9 mouse cellular contexts compared by ENCODE assay signal in the genomic region with DNA sequence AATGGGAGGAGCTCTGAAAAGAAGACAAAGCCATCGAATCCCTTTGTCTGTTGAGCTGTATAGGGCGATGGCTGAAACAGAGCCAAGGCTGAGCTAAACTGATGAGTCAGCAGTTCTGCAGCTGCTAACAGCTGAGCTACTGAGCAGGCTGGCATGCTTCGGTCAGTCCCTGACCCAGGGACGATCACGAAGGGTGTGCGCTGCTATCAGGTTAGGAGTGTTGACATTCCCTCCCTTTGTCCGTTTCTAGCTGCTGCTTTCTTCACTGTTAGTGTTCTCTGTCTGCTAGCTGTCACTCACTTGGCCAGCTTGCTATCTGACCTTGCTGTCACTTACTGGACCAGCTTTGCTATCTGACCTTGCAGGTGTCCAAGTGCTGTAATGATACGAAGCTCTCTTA. TPM values are rescaled to one million over a fixed set of nuclear protein-coding genes. Genes with fewer than 3 reads are reported as not detected.
DNase-seq lines count a peak whose midpoint lies in the region; ATAC-seq and TF ChIP-seq lines count a peak whose summit lies in the region.
"Had no signal": no experiment of that assay in that cellular context is flagged by ENCODE, and none has a peak within 500 bp of the region (broad histone marks: within the 10 kb centered on the region; RNA-seq: fewer than 3 reads in every experiment).

No protein-coding gene starts in this region.

- TF ChIP-seq CTCF in CH12.LX (conservative IDR thresholded peaks at IDR 0.05 in 1 of 2, IDR thresholded peaks at IDR 0.05 in 1 of 2; ENCODE audit: low read depth in 2 of 2, low read length in 2 of 2): no peak

- no peaks in the 10 kb centered on the region for H3K4me1 ChIP-seq in forebrain, embryonic 14.5 days (ENCODE audit: control insufficient read depth, insufficient read depth, low read length)
- H3K4me1 ChIP-seq in forebrain, embryonic 11.5 days (replicated peaks; ENCODE audit: control insufficient read depth, insufficient read depth, low read length): no peaks in the 10 kb centered on the region
- H3K4me1 ChIP-seq in CH12.LX (ENCODE audit: control insufficient read depth in 1 of 2, insufficient read depth in 2 of 2): peaks cover 0 to 3% of the 10 kb centered on the region in 2 experiments; a peak in 1 of 4 replicates
- peaks cover 46% of the 10 kb centered on the region for H3K4me1 ChIP-seq in liver, embryonic 15.5 days (replicated peaks)
- H3K4me1 ChIP-seq: embryonic facial prominence, embryonic 12.5 days had no signal

- peak; percentile 37 for DNase-seq in forebrain, embryonic 14.5 days (ENCODE audit: low spot score)
- no peak for DNase-seq in forebrain, embryonic 11.5 days (ENCODE audit: low spot score)
- DNase-seq in CH12.LX (ENCODE audit: extremely low read depth): no peak
- DNase-seq in embryo, embryonic 10.5 days (ENCODE audit: low spot score): peak; percentile 23
- no peak for DNase-seq in cerebellum, adult 9-11 months
- no peak for DNase-seq in B cell, adult 2 months
- no peak for DNase-seq in cerebellum, adult 11 months

- no peak overlapping the region for H3K4me3 ChIP-seq in forebrain, embryonic 14.5 days (ENCODE audit: low read depth, low read length)
- no peak overlapping the region for H3K4me3 ChIP-seq in forebrain, embryonic 11.5 days (ENCODE audit: low read depth, low read length)
- H3K4me3 ChIP-seq in CH12.LX (replicated peaks in 1 of 3; ENCODE audit: low read depth in 2 of 3, low read length in 2 of 3, poor library complexity in 1 of 3): no peak overlapping the region
- H3K4me3 ChIP-seq in liver, embryonic 15.5 days (replicated peaks): 0 out of 2 replicates have a peak overlapping the region, but pooled peaks have one; percentile 2
- H3K4me3 ChIP-seq: embryonic facial prominence, embryonic 12.5 days had no signal

- no peaks in the 10 kb centered on the region; the same call in 1 of the 2 replicates for H3K27me3 ChIP-seq in forebrain, embryonic 14.5 days (replicated peaks; ENCODE audit: control insufficient read depth, insufficient read depth, low read length)
- no peaks in the 10 kb centered on the region for H3K27me3 ChIP-seq in forebrain, embryonic 11.5 days (ENCODE audit: control insufficient read depth, insufficient read depth, low read length)
- H3K27me3 ChIP-seq in CH12.LX (replicated peaks): peaks cover 59% of the 10 kb centered on the region
- peaks cover 21% of the 10 kb centered on the region for H3K27me3 ChIP-seq in liver, embryonic 15.5 days

- no peaks in the 10 kb centered on the region for H3K9me3 ChIP-seq in forebrain, embryonic 14.5 days (replicated peaks; ENCODE audit: control insufficient read depth, low read length)
- H3K9me3 ChIP-seq in forebrain, embryonic 11.5 days (ENCODE audit: control insufficient read depth, low read length): no peaks in the 10 kb centered on the region
- no peaks in the 10 kb centered on the region for H3K9me3 ChIP-seq in CH12.LX (replicated peaks; ENCODE audit: low read length)
- H3K9me3 ChIP-seq in liver, embryonic 15.5 days (replicated peaks): no peaks in the 10 kb centered on the region
- H3K9me3 ChIP-seq: embryonic facial prominence, embryonic 12.5 days had no signal

- TF ChIP-seq EP300 in CH12.LX (IDR thresholded peaks at IDR 0.05; ENCODE audit: low read length): no peak

- H3K27ac ChIP-seq in forebrain, embryonic 14.5 days (ENCODE audit: low read depth, low read length): no peak overlapping the region
- H3K27ac ChIP-seq in forebrain, embryonic 11.5 days (ENCODE audit: low read depth, low read length): no peak overlapping the region
- H3K27ac ChIP-seq in CH12.LX (ENCODE audit: insufficient read depth, low read depth): no peak overlapping the region
- peak overlapping the region; percentile 92 for H3K27ac ChIP-seq in liver, embryonic 15.5 days (replicated peaks)
- H3K27ac ChIP-seq: embryonic facial prominence, embryonic 12.5 days had no signal

- H3K79me2 ChIP-seq in CH12.LX (replicated peaks; ENCODE audit: control insufficient read depth, extremely low read depth, insufficient read depth, poor library complexity, severe bottlenecking): no peaks in the 10 kb centered on the region

- H3K9ac ChIP-seq in forebrain, embryonic 14.5 days (ENCODE audit: low read length): no peak overlapping the region
- H3K9ac ChIP-seq in forebrain, embryonic 11.5 days (ENCODE audit: low read length): no peak overlapping the region
- no peak overlapping the region for H3K9ac ChIP-seq in CH12.LX (ENCODE audit: insufficient read depth, low read depth)
- peak overlapping the region; percentile 28 for H3K9ac ChIP-seq in liver, embryonic 15.5 days
- H3K9ac ChIP-seq: embryonic facial prominence, embryonic 12.5 days had no signal

- WGBS in forebrain, embryonic 14.5 days: 74% methylated on average over 8 of the region's 8 CpGs
- WGBS in forebrain, embryonic 11.5 days: 67% methylated on average over 8 of the region's 8 CpGs
- WGBS in liver, embryonic 15.5 days (ENCODE audit: insufficient replicate concordance): 8% methylated on average over 8 of the region's 8 CpGs

- TF ChIP-seq POLR2A in CH12.LX (IDR thresholded peaks at IDR 0.05; ENCODE audit: low read depth, low read length): no peak

- dilution Hi-C loops in CH12.LX (cut with MboI; ENCODE audit: extremely low pct_ligation_motif_present, extremely low pct_unique_long_range_greater_than_20kb, low sequenced_read_pairs): no loop called here

- no peak for TF ChIP-seq RAD21 in CH12.LX (IDR thresholded peaks at IDR 0.05; ENCODE audit: low read depth, low read length)

- in situ Hi-C loops in CH12.LX (cut with MboI; ENCODE audit: low pct_ligation_motif_present, low pct_unique_long_range_greater_than_20kb, low sequenced_read_pairs): no loop called here

- ATAC-seq in forebrain, embryonic 14.5 days: no peak
- no peak for ATAC-seq in forebrain, embryonic 11.5 days (replicated peaks; ENCODE audit: low FRiP score)
- ATAC-seq in liver, embryonic 15.5 days (ENCODE audit: insufficient read depth): peak; percentile 88

- no peak overlapping the region for H3K4me2 ChIP-seq in forebrain, embryonic 14.5 days (ENCODE audit: low read length)
- H3K4me2 ChIP-seq in forebrain, embryonic 11.5 days (ENCODE audit: low read depth, low read length, severe bottlenecking): no peak overlapping the region
- H3K4me2 ChIP-seq in CH12.LX (ENCODE audit: insufficient read depth, low read depth, poor library complexity, severe bottlenecking): 0 out of 2 replicates have a peak overlapping the region, but pooled peaks have one; percentile 8
- peak overlapping the region; percentile 60 for H3K4me2 ChIP-seq in liver, embryonic 15.5 days
- H3K4me2 ChIP-seq: embryonic facial prominence, embryonic 12.5 days had no signal

- no peaks in the 10 kb centered on the region for H3K36me3 ChIP-seq in forebrain, embryonic 14.5 days (ENCODE audit: control insufficient read depth, insufficient read depth, low read length)
- H3K36me3 ChIP-seq in forebrain, embryonic 11.5 days (ENCODE audit: control insufficient read depth, insufficient read depth, low read length): no peaks in the 10 kb centered on the region
- no peaks in the 10 kb centered on the region for H3K36me3 ChIP-seq in CH12.LX (replicated peaks in 1 of 2; ENCODE audit: control insufficient read depth in 1 of 2, insufficient read depth in 1 of 2, low read length in 1 of 2)
- H3K36me3 ChIP-seq in liver, embryonic 15.5 days (replicated peaks): no peaks in the 10 kb centered on the region
- H3K36me3 ChIP-seq: embryonic facial prominence, embryonic 12.5 days had no signal

TF ChIP-seq in CH12.LX, 34 proteins besides CTCF, POLR2A, EP300 and RAD21 (continues in another document):
- peak; percentile 100 for TF ChIP-seq MAFK (IDR thresholded peaks at IDR 0.05; ENCODE audit: insufficient replicate concordance, low read length)
- no peak for TF ChIP-seq KAT2A (IDR thresholded peaks at IDR 0.05; ENCODE audit: insufficient replicate concordance, low read length)

RNA-seq across cellular contexts. Expression of gene Clcn7, which starts 6.1 kb away (rescaled TPM):
- 18.9 and 25.0 TPM in 2 replicates for polyA plus RNA-seq in forebrain, embryonic 14.5 days (2014; fragmentation: Nextera tagmentation; extraction: Ambion mirVana)
- 24.2 and 25.4 TPM in 2 replicates for polyA plus RNA-seq in forebrain, embryonic 11.5 days (2014; fragmentation: Nextera tagmentation; extraction: Ambion mirVana)
- total RNA-seq in CH12.LX (2012; rRNA removed) (11.6 and 12.6 TPM in 2 replicates), CH12.LX (2014; rRNA removed) (8.3 and 8.6 TPM in 2 replicates)
- 14.2 and 14.3 TPM in 2 replicates for polyA plus RNA-seq in CH12.LX (2012; ENCODE audit: insufficient read length, low read depth)
- 10.7 TPM in 2 replicates for polyA plus RNA-seq in liver, embryonic 15.5 days (2015; fragmentation: Nextera tagmentation; extraction: Ambion mirVana)

RNA-seq across cellular contexts. Expression of gene Ptx4, which starts 6.5 kb away (rescaled TPM):
- 0.17 TPM in 1 of 2 replicates, not detected in the other for polyA plus RNA-seq in forebrain, embryonic 14.5 days (2014; fragmentation: Nextera tagmentation; extraction: Ambion mirVana)
- 0.12 TPM in 1 of 2 replicates, not detected in the other for polyA plus RNA-seq in forebrain, embryonic 11.5 days (2014; fragmentation: Nextera tagmentation; extraction: Ambion mirVana)
- total RNA-seq in CH12.LX (2012; rRNA removed) (not detected in 2 replicates), CH12.LX (2014; rRNA removed) (not detected in 2 replicates)
- not detected in 2 replicates for polyA plus RNA-seq in CH12.LX (2012; ENCODE audit: insufficient read length, low read depth)
- 0.06 and 0.10 TPM in 2 replicates for polyA plus RNA-seq in liver, embryonic 15.5 days (2015; fragmentation: Nextera tagmentation; extraction: Ambion mirVana)

RNA-seq across cellular contexts. Expression of gene Telo2, which starts 11.3 kb away (rescaled TPM):
- polyA plus RNA-seq in forebrain, embryonic 14.5 days (2014; fragmentation: Nextera tagmentation; extraction: Ambion mirVana): 27.3 and 40.0 TPM in 2 replicates
- 41.2 and 45.4 TPM in 2 replicates for polyA plus RNA-seq in forebrain, embryonic 11.5 days (2014; fragmentation: Nextera tagmentation; extraction: Ambion mirVana)
- total RNA-seq in CH12.LX (2012; rRNA removed) (28.4 and 42.5 TPM in 2 replicates), CH12.LX (2014; rRNA removed) (25.5 and 27.9 TPM in 2 replicates)
- polyA plus RNA-seq in CH12.LX (2012; ENCODE audit: insufficient read length, low read depth): 34.9 and 38.8 TPM in 2 replicates
- 14.3 and 17.4 TPM in 2 replicates for polyA plus RNA-seq in liver, embryonic 15.5 days (2015; fragmentation: Nextera tagmentation; extraction: Ambion mirVana)

RNA-seq across cellular contexts. Expression of gene Ccdc154, which starts 35.2 kb away (rescaled TPM):
- not detected in 2 replicates for polyA plus RNA-seq in forebrain, embryonic 14.5 days (2014; fragmentation: Nextera tagmentation; extraction: Ambion mirVana)
- polyA plus RNA-seq in forebrain, embryonic 11.5 days (2014; fragmentation: Nextera tagmentation; extraction: Ambion mirVana): 0.08 TPM in 1 of 2 replicates, not detected in the other
- total RNA-seq in CH12.LX (2012; rRNA removed) (0.04 and 0.08 TPM in 2 replicates), CH12.LX (2014; rRNA removed) (not detected in 2 replicates)
- polyA plus RNA-seq in CH12.LX (2012; ENCODE audit: insufficient read length, low read depth): not detected in 2 replicates
- not detected in 2 replicates for polyA plus RNA-seq in liver, embryonic 15.5 days (2015; fragmentation: Nextera tagmentation; extraction: Ambion mirVana)
- polyA plus RNA-seq: embryonic facial prominence, embryonic 12.5 days had no signal

RNA-seq across cellular contexts. Expression of gene Tmem204, which starts 43.7 kb away (rescaled TPM):
- polyA plus RNA-seq in forebrain, embryonic 14.5 days (2014; fragmentation: Nextera tagmentation; extraction: Ambion mirVana): 11.8 and 13.6 TPM in 2 replicates
- polyA plus RNA-seq in forebrain, embryonic 11.5 days (2014; fragmentation: Nextera tagmentation; extraction: Ambion mirVana): 9.8 and 13.2 TPM in 2 replicates
- total RNA-seq in CH12.LX (2012; rRNA removed) (0.08 TPM in 1 of 2 replicates, not detected in the other), CH12.LX (2014; rRNA removed) (not detected in 2 replicates)
- 1.6 and 1.9 TPM in 2 replicates for polyA plus RNA-seq in CH12.LX (2012; ENCODE audit: insufficient read length, low read depth)
- polyA plus RNA-seq in liver, embryonic 15.5 days (2015; fragmentation: Nextera tagmentation; extraction: Ambion mirVana): 5.6 and 6.5 TPM in 2 replicates

Comparison
In these comparisons a context has a peak if more than half of its experiments do, and no peak if none do; other contexts are left out.
1. DNase-seq: peak in forebrain, embryonic 14.5 days (single experiment) and embryo, embryonic 10.5 days (single experiment); none in forebrain, embryonic 11.5 days (single experiment), CH12.LX (single experiment), cerebellum, adult 9-11 months (single experiment), B cell, adult 2 months (0 of 2) and cerebellum, adult 11 months (single experiment).
2. H3K4me2 ChIP-seq: peak in CH12.LX (single experiment) and liver, embryonic 15.5 days (single experiment); none in forebrain, embryonic 14.5 days (single experiment) and forebrain, embryonic 11.5 days (single experiment).